Mouse (Mus musculus) cerebellum, adult 2 months (tissue): ENCODE data around the gene Myof.

Experiments
- CTCF ChIP-seq: fragments of 200-500 bp; IDR thresholded peaks from 2 replicates; pipeline ENCODE4 v1.5.1; 2011; ENCODE audit warnings: low read depth, mild to moderate bottlenecking, control low read depth, low read length, moderate library complexity, borderline replicate concordance; ENCODE audit not compliant: insufficient read depth
- POLR2A ChIP-seq: fragments of 200-500 bp; IDR thresholded peaks from 2 replicates; pipeline ENCODE4 v1.6.1; 2011; ENCODE audit warnings: low read length, control low read depth, borderline replicate concordance; ENCODE audit not compliant: insufficient read depth

DNA sequence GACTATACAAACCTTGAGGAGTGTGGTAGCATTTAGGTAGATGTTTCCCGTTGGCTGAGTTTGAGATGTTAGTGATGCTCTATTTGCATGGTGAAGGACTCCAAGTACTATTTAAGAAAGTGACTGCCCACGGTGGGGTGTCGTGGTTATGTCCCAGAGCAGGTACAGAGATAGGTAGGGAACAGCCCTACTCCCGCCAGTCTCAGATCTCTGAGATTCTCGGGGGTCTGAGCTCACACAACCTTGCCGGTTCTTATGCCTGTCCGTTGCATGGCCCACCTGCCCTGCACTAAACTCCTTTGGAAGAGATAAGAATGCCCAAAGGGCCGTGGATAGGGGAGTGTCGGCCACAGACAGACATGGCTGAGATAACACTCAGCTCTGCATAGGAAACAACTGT, 12.2 kb downstream of the Myof start:
- no peak for TF ChIP-seq CTCF
- no peak for TF ChIP-seq POLR2A
